9 mouse cellular contexts compared by ENCODE assay signal in genomic region chr4:154390333-154391080, GRCm38 (mm10). TPM values are rescaled to one million over a fixed set of nuclear protein-coding genes. Genes with fewer than 3 reads are reported as not detected.
DNase-seq lines count a peak whose midpoint lies in the region; ATAC-seq and TF ChIP-seq lines count a peak whose summit lies in the region.
"Had no signal": no experiment of that assay in that cellular context is flagged by ENCODE, and none has a peak within 500 bp of the region (broad histone marks: within the 10 kb centered on the region; RNA-seq: fewer than 3 reads in every experiment).

No protein-coding gene starts in this region.

- peak; percentile 43 for DNase-seq in layer of hippocampus, adult 11-12 months (ENCODE audit: low spot score)
- no peak for DNase-seq in layer of hippocampus, adult 9-10 months (ENCODE audit: low spot score)
- peak; percentile 56 for DNase-seq in embryo, embryonic 11.5 days (ENCODE audit: low read depth, low spot score)
- peak; percentile 47 for DNase-seq in lung, postnatal 0 days (ENCODE audit: low spot score)
- DNase-seq in testis, postnatal 10 days (ENCODE audit: low spot score): peak; percentile 54
- DNase-seq in frontal cortex, postnatal 25 days (ENCODE audit: low spot score in 2 of 2): no peak
- DNase-seq in MN1 (ENCODE audit: low spot score): no peak

- no peak overlapping the region for H3K4me3 ChIP-seq in hindbrain, embryonic 13.5 days
- H3K4me3 ChIP-seq in lung, postnatal 0 days (ENCODE audit: low read depth, low read length): no peak overlapping the region

- H3K27me3 ChIP-seq in hindbrain, embryonic 13.5 days: peaks cover 35% of the 10 kb centered on the region
- H3K27me3 ChIP-seq in lung, postnatal 0 days (replicated peaks; ENCODE audit: insufficient read depth, low read length): no peaks in the 10 kb centered on the region

- H3K4me2 ChIP-seq in hindbrain, embryonic 13.5 days: 0 out of 2 replicates have a peak overlapping the region, but pooled peaks have one; percentile 17
- H3K4me2 ChIP-seq in lung, postnatal 0 days (replicated peaks; ENCODE audit: low read depth, low read length): no peak overlapping the region

- H3K4me1 ChIP-seq in hindbrain, embryonic 13.5 days (replicated peaks): peaks cover 63% of the 10 kb centered on the region
- H3K4me1 ChIP-seq in lung, postnatal 0 days (ENCODE audit: insufficient read depth, low read depth, low read length): no peaks in the 10 kb centered on the region

- TF ChIP-seq EP300 in lung, postnatal 0 days (IDR thresholded peaks at IDR 0.05): 0 out of 2 replicates have a peak, but pooled peaks have one; percentile 20

- 8% methylated on average over 20 of the region's 20 CpGs for WGBS in hindbrain, embryonic 13.5 days
- 29% methylated on average over 20 of the region's 20 CpGs for WGBS in lung, postnatal 0 days

- peak; percentile 47 for ATAC-seq in hindbrain, embryonic 13.5 days (ENCODE audit: low FRiP score)
- peak; percentile 57 for ATAC-seq in lung, postnatal 0 days

- H3K36me3 ChIP-seq in hindbrain, embryonic 13.5 days: no peaks in the 10 kb centered on the region
- no peaks in the 10 kb centered on the region for H3K36me3 ChIP-seq in lung, postnatal 0 days (ENCODE audit: insufficient read depth, low read length)

- peak overlapping the region; percentile 72 for H3K27ac ChIP-seq in hindbrain, embryonic 13.5 days
- H3K27ac ChIP-seq in lung, postnatal 0 days (ENCODE audit: low read length): no peak overlapping the region

- H3K9ac ChIP-seq in hindbrain, embryonic 13.5 days: peak overlapping the region; percentile 46; the same call in 1 of the 2 replicates
- H3K9ac ChIP-seq in lung, postnatal 0 days (replicated peaks; ENCODE audit: low read depth): no peak overlapping the region

- H3K9me3 ChIP-seq in hindbrain, embryonic 13.5 days: no peaks in the 10 kb centered on the region
- H3K9me3 ChIP-seq in lung, postnatal 0 days (ENCODE audit: low read length): no peaks in the 10 kb centered on the region

- TF ChIP-seq CTCF in lung, postnatal 0 days (IDR thresholded peaks at IDR 0.05): peak; percentile 24; the same call in 1 of the 2 replicates

RNA-seq across cellular contexts. Expression of gene B230104I21Rik, which starts 54.6 kb away (rescaled TPM):
- polyA plus RNA-seq in hindbrain, embryonic 13.5 days (2015; fragmentation: Nextera tagmentation; extraction: Ambion mirVana): not detected in 2 replicates
- polyA plus RNA-seq in lung, postnatal 0 days (2015; fragmentation: Nextera tagmentation; extraction: Ambion mirVana): not detected in 2 replicates
- polyA plus RNA-seq: large intestine, adult 2 months had no signal

Comparison
In these comparisons a context has a peak if more than half of its experiments do, and no peak if none do; other contexts are left out.
1. DNase-seq: peak in layer of hippocampus, adult 11-12 months (single experiment), embryo, embryonic 11.5 days (single experiment), lung, postnatal 0 days (single experiment) and testis, postnatal 10 days (single experiment); none in layer of hippocampus, adult 9-10 months (single experiment), frontal cortex, postnatal 25 days (0 of 2) and MN1 (single experiment).